Mouse (Mus musculus): Measurements from ENCODE around the gene Hes3. TPM values are rescaled to one million over a fixed set of nuclear protein-coding genes. Genes with fewer than 3 reads are reported as not detected.

The Hes3 gene
- total RNA-seq, 2 experiments from 2014 or later: not detected

DNA sequence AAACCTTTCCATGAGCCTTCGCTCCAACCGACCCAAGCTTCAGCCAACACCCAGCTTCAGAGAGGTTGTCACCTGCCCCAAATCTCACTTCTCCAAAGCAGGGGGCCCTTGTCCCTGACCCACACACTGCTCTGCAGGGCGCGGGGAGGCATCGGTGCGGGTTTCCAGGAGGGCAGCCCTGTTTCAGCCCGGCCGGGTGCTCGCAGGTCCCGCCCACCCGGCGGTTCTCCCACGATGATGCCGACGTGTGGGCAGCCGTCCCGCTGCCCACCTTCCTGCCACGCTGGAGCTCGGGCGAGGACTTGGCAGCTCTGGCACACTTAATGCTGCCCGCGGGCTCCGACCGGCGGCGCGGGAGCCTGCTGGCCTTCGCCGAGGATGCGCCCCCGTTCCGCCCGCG lies 8.7 kb downstream of the Hes3 start:
- no peak for DNase-seq (ENCODE audit: low spot score in 2 of 2)

DNA sequence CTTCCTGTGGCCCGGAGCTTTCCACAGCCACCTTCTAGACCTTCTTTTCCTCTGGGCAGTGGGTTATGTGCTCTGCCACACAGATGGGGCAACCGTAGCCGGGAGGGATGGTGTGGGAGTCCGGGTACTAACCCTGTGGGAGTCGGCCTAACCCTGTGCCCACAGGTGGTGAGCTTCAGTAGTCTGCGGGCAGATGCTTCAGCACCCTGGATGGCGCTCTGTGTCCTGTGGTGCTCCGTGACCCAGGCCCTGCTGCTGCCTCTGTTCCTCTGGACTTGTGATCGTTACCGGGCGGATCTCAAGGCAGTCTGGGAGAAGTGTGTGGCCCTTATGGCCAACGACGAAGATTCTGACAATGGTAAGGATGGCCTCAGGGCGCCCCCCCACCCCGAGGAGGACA lies 9.9 kb downstream of the Hes3 start:
- no peak for DNase-seq (ENCODE audit: low spot score in 2 of 2)

DNA sequence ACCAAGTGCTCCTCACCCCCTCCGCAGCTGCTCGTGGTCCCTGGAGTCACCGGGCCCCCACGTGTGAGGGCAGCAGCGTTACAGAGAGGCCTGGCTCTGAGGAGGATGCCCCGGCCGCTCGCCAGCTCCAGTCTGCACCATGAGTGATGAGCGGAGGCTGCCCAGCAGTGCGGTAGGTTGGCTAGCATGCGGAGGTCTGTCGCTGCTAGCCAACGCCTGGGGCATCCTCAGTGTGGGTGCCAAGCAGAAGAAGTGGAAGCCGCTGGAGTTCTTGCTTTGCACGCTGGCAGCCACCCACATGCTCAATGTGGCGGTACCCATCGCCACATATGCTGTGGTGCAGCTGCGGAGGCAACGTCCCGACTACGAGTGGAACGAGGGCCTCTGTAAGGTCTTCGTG lies 12.5 kb downstream of the Hes3 start:
- DNase-seq (ENCODE audit: low spot score in 2 of 2): peak; percentile 59 to 82

DNA sequence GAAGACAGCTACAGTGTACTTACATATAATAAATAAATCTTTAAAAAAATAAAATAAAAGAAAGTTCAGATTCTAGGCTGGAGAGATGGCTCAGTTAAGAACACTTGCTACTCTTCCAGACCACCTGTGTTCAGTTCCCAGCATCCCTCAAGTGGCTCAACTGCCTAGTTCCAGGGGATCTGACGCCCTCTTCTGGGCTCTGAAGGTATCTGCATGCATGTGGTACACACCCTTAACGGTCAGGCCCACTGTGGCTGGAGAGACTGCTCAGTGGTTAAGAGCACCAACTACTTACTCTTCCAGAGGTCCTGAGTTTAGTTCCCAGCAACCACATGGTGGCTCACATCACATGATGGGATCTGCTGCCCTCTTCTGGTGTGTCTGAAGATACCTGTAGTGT lies 13.5 kb downstream of the Hes3 start:
- DNase-seq (ENCODE audit: low spot score in 2 of 2): no peak

DNA sequence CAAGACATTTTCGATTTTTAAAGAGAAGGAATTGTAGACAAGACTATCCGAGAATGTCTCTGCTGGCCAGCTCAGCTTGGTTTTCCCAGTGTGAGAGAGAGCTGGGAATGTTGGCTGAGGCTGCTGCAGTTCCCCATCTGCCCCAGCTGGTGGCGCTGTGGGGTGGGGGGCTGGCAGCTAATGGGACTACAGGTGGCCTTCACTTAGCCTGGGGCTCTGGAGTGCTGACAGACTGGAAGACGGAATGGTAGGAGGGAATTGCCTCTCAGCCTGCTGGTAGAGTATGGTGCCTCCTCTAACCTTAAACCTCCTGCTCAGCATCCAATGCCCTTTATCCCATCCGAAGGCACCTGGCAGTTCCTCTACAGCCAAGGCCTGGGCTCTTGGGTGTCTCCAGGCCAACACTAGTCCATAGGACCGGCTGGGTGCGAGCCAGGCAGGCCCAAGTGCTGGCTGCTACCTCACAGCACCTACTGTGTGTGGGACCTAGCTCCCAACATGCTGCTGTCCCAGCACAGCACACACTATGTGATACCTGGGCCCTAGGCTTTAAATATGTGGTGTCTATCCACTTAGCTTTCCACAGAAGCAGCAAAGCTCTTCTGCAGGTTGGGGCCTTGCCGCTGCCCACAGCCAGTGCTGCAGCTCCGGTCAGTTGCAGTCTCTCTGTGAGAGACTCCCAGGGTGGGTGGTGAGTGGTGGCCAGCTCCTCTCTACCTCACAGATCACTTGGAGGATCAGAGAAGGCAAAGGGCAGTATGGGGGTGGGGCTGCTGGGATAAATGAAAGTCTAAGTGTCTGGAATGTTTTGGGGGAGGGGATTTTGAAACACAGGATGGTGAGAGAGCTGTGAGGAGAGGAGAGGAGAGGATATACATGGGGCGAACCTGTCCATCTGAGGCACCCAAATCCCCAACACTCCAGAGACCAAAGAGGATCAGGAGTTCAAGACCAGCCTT lies 14.8 kb downstream of the Hes3 start:
- no peak for DNase-seq (ENCODE audit: low spot score in 2 of 2)

DNA sequence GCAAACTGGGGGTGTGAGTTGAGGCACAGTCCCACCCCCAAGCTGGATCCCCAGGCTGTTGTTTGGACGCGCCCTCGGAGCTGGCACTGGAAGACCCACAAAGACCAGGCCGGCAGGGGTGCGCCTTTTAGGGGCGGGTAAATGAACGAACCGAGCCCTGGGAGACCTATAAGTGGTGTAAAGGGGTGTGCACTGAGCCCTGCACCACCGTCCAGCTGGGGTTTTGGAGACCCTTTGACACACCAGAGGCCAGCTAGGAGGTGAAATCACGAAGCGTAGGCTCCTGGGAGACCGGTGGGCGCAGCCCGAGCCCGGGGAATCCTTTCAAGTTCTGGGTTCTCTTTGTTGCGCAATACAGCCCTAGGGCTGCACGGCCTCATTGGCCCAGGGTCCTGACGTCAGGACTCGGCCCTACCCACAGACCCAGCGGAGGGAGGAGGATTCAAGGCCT lies 16.8 kb downstream of the Hes3 start:
- no peak for DNase-seq (ENCODE audit: low spot score in 2 of 2)

DNA sequence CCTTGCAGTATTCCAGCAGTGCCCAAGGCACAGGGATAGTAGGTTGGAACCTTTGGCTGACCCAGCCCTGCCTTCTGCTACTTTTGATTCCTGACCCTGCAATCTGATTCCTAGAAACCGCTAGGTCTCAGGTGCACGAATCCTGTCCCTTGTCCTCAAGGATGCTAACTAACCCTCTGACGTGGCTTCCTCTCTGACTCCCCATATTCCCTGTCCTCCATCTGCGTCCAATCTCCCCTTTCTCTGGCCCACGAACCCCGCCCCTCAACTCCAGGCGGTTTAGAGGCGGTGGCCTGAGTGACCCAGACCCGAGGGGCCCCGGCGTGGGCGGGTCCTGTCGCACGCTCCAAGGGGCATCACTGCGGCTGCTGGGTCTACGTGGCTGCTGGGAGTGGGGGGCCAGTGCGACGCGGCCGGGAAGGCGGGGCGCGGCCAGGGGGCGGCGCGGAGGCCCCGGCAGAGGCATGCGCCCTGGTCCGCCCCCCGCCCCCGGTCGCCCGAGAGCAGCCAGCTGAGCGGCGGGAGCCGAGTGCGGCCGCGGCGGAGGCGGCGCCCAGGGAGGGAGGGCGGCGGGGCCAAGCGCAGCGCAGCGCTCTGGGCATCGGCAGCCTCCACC lies 17.7 kb downstream of the Hes3 start, which contains the start of gene Gpr153:
Gene Gpr153, plus strand, starts transcription at position 612 of the 616 bp plus-strand sequence.
- DNase-seq (ENCODE audit: low spot score in 2 of 2): peak; percentile 55 to 73

DNA sequence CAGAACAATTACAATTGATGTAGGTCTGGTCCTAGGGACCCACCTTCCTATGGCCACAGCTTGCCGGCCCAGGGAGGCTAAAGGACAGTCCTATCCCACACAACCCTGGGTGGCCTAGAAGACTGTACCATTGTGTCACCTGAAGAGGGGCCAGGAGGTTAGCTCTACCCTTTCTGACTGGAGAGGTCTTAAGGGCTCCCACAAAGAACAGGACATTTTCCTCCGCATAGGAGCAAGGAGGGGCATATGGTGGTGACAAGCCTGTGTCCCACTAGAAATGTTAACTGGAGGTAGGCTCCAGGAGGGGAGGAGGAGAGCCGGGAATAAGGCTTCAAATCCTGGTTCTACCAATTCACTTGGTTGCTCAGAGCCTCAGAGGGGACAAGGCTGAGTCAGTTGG lies 18.3 kb downstream of the Hes3 start:
- DNase-seq (ENCODE audit: low spot score in 2 of 2): no peak

DNA sequence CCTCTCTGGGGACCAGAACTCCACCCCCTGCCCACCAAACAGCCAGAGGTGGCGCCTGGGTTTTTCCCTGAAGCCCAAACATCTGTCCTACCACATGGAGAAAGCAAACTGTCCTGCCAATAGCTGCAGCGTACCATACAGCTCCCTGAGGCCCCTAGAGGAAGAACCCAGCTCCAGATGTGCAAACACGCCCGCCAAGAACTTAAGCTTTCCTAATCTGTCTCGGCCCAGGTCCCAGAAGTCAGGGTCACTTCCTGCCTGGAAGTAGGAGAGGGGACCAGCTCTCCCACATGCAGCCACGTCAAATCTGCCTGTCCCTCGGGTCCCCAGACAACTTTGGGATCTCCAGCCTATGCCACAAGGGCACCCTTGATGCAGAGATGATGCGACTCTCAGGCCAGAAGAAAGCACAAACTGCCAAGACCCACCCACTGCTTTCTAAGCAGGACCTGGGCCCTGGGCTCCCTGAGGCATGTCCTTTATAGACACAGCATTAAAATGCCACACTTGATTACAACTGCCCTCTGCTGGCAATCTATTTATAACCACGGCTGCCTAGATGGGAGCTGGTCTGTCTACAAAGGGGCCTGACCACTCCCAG lies 18.9 kb downstream of the Hes3 start:
- DNase-seq (ENCODE audit: low spot score in 2 of 2): no peak

DNA sequence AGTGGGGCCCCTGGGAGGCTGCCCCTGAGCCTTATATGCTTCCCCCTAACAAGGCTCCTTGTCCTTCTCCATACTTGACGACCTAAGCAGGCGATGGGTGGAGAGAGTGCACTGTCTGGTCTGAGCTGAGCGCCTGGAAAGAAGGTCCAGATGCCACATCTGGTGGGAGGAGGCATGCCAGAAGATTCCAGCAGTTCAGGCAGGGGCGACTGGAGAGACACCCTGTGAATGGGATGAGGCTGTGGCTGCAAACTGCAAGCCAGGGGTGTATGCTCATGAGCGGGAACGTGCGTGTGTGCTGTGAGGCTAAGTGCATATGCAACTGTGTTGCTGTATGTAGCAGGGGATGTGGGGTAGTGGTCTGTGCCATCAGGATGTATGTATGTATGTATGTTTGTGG lies 19.5 kb downstream of the Hes3 start:
- no peak for DNase-seq (ENCODE audit: low spot score in 2 of 2)

DNA sequence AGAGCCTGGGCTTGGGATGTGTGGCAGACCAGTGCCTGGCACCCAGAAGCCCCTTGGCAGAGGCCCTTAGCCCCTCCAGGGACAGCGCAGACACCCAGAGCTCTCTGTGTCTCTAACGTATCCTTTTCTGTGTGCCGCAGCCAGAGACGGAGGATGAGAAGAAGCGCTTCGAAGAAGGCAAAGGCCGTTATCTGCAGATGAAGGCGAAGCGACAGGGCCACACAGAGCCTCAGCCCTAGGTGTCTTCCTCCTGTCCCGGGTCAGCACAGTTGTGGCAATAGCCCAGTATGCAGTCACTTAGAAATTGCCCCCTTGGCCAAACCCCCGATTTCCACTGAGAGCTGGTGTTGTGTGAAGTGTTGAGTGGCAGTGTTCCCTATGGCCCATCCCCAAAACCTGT lies 20.1 kb downstream of the Hes3 start:
- DNase-seq (ENCODE audit: low spot score in 2 of 2): no peak

DNA sequence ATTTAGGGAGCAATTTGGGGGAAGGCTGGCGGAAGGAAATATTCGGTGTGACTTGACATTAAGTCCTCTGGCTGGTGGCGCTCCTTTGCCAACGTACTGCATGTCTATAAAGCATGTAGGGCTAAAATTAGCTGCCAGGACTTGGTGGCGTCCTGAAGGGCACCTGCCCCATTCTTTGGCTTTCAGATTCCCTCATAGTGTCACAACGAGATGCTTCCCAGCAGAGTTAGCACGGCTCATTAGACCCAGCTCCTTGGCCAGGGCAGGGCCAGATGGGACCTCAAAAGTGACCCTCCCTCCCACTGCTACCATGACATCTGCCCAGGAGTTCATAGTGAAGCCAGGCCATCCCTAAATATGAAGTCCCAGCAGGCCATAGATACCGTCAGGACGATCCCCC lies 20.9 kb downstream of the Hes3 start:
- DNase-seq (ENCODE audit: low spot score in 2 of 2): no peak

DNA sequence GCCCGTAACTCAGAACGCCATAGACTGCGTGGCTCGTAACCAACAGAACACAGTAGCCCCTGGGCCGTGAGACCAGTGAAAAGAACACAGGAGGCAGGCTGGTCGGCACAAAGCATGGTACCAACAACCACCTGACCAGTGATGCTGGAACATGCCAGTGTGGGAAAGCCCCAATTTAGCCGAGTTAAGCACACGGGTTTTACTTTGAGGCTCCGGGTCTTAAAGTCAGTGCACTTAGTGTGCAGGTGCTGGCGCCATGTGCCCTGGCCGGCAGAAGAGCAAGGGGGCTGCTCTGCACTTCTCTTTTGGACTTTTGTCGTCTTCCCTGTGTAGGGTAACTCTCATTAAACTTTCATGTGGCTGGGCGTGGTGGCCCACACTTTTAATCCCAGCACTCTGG lies 21.5 kb downstream of the Hes3 start:
- no peak for DNase-seq (ENCODE audit: low spot score in 2 of 2)

DNA sequence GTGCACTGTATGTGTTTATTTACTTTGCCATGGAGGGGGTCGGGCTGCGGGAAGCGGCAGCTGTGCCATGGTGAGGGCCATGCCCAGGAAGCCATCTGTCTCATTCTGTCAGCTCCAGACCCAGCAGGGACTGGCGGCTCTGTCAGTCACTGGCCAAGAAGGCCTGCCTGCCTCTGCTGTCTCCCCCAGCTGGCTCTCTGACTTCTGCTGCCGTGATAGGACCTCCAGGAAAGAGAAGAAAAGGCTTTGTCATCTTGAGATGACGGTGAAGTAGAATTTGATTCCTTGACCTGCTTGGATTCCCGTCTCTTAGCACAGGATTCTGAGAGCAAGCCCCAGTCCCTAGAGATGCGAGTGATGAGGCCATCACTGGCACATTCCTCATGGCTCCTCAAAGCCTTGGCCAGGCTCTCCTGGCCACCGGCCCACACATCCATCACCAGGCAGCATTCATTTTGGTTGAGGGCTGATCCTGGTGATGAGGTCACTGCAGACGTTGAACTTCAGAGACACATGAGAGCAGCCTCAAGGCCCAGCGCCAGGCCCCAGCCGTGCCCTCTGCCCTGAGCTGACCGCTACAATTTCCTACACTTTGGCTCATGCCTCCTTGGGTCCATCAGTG lies 23.6 kb downstream of the Hes3 start:
- DNase-seq (ENCODE audit: low spot score in 2 of 2): no peak

DNA sequence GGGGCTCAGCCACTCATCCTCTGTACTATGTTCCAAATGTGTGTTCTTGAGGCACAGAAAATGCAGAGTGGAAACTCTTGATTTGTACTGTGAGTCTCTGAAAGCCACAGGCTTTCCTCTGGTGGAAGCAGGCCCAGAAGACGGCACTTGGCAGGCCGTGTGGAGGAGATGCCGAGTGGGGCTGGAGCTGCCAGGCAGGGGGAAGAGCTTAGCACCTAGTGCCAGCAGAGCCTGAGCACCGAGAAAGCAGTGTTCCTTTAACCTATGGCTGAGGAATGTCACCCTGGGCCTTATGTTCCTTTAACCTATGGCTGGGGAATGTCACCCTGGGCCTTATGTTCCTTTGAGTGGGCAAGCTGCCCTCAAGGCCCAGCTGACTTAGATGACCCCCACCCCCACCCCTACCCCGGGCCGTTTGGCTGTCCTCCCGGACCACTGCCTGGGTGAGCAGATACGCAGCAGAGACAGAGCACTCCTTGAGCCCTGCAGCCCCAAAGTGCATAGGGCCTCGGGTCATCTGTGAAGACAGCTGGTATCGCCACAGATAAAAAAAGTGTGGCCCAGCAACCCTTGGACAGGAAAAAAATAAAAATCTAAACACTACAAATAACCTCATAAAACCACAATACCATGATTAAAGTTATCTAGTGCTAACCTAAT lies 25.1 kb downstream of the Hes3 start:
- peak; percentile 55 to 63 for DNase-seq (ENCODE audit: low spot score in 2 of 2)

DNA sequence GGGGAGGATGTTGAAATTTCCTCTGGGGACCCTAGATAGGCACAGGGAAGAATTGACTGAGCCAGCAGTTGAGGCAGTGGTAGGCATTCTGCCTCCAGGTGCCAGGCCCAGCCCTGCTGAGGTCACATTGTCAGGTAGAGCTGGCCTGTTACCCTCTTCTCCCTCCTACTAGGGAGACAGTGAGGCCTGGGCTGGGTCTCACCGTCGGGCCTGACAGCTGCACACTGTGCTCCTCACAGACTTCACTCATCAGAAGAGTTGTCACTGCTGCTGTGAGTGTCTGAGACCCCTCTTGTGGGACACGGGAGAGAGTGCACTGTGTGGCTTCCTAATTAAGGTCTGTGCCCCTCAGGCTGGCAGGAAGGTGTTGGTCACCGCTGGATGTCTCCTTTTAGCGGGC lies 25.7 kb downstream of the Hes3 start:
- DNase-seq (ENCODE audit: low spot score in 2 of 2): no peak

DNA sequence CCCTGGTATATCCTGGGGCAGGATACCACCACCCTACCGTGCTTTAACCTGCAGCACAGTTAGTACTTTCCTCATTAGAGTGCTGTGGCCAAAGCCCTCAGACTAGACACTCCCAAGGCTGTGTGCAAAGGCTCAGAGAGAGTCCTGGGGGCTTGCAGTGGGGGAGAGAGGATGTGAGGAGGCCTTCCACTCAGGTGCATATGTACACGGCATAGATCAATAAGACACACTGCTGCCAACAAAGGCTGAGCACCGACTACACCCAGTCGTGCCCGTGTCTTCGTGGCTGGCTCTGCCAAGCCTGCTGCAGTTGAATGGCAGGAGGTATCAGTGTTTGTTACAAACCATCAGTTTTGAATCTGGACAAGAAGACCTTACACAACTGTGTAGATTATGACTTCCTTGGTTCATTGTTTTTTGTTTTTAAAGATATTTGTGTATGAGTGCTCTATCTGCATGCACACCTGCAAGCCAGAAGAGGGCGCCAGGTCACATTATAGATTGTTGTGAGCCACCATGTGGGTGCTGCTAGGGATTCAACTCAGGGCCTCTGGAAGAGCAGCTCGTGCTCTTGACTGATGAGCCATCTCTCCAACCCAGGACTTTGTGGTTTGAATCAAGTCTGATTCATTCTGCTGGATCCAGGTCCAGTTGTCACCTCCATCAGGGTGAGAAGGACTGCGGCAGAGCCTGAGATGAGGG lies 26.4 kb downstream of the Hes3 start:
- no peak for DNase-seq (ENCODE audit: low spot score in 2 of 2)

DNA sequence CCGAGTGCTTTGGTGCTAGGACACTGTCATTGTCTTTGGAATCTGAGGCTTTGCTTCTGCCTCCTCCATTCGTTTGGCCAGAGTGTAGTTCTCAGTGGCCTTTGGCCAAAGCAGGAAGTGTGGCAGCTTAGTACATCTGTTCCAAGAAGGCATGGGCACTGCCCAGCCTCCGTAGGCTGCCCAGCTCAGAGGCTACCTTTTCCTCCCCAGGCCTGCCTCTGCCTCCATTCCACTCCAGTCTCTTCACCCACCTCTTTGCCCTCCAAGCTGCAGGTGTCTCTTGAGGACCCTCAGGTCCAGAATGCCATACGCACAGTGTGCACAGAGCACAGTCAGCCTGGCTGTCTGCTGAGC lies 27.3 kb downstream of the Hes3 start:
- DNase-seq (ENCODE audit: low spot score in 2 of 2): no peak

DNA sequence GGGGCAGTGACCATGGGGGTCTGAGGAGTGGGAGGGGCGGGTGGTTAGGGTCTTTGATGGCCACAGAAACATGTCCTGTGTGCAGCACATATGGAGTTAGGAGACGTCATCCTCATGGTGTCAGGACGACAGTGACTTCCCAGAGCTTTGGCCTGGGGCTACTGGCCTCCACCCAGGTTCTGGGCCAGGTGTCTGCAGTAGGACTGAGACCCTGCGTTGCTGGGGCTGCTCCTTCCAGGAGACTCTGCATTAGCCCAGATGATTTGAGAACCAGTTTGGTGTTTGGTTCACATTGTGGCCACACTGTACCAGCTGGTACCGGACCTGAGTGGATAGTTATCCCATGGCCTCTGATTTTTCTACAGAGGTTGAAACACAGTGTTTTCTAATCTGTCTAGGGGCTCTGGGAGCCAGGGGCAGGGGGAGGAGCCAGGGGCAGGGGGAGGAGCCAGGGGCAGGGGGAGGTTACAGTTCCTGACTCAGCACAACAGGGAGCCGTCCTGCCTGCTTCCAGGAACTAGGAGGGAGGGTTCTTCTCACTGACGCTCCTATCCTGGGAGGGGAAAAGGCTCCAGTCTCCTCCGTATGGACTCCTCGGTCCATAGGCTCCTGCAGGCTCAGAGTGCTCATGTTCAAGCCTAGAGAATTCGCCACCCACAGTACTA lies 27.8 kb downstream of the Hes3 start:
- DNase-seq (ENCODE audit: low spot score in 2 of 2): no peak

DNA sequence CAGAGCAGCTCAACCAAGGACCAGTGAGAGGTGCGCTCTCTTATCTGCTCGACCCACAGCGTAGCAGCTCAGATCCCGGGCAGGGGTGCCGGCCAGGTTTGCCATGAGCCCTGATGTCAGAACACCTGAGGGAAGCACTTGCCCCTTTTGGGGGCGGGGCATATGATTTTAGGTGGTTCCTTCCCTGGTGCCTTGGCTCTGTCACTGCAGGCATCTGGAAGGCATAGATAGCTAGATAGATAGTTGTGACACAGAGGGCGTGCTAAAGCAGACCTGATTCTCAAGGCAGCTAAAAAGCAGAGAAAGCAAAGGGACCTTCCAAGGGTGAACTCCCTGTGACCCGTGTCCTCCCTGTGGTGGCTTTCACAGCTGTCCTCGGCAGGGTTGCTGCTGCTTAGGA lies 28.4 kb downstream of the Hes3 start:
- no peak for DNase-seq (ENCODE audit: low spot score in 2 of 2)
